Mouse (Mus musculus) C2C12 (cell line): ENCODE results near the gene Midn. TPM values are rescaled to one million over a fixed set of nuclear protein-coding genes. Genes with fewer than 3 reads are reported as not detected.
A peak's percentile ranks its signal among the peaks of the same experiment; 100 is the strongest.

Experiments used
- H3K27me3 ChIP-seq: one replicate; pipeline ENCODE4 v1.6.1; 2011; ENCODE audit not compliant: control insufficient read depth, insufficient read depth, insufficient read length
- H3K36me3 ChIP-seq: one replicate; pipeline ENCODE4 v1.6.1; 2011; ENCODE audit not compliant: control insufficient read depth, insufficient read depth
- H3K4me3 ChIP-seq: one replicate; pipeline ENCODE4 v1.5.1; 2011; ENCODE audit warnings: mild to moderate bottlenecking, control low read depth; ENCODE audit not compliant: poor library complexity, insufficient read depth, severe bottlenecking
- H3K79me2 ChIP-seq: one replicate; pipeline ENCODE4 v1.6.1; 2011; ENCODE audit not compliant: control insufficient read depth, insufficient read depth
- H3K79me3 ChIP-seq: one replicate; pipeline ENCODE4 v1.6.1; 2011; ENCODE audit warnings: low read depth, control low read depth
- H3ac ChIP-seq: one replicate; pipeline ENCODE3; 2011; ENCODE audit warnings: low read depth; ENCODE audit not compliant: control insufficient read depth, insufficient read length
- CEBPB ChIP-seq: IDR thresholded peaks from one replicate; pipeline ENCODE4 v1.6.1; 2011; ENCODE audit warnings: low read depth, mild to moderate bottlenecking, control low read depth, moderate library complexity
- CTCF ChIP-seq: IDR thresholded peaks from one replicate; pipeline ENCODE4 v1.5.1; 2011; ENCODE audit not compliant: control insufficient read depth, insufficient read depth, insufficient read length
- FOSL1 ChIP-seq: IDR thresholded peaks from one replicate; pipeline ENCODE4 v1.8.0; 2011; ENCODE audit warnings: mild to moderate bottlenecking, low read length; ENCODE audit not compliant: poor library complexity, insufficient read depth, severe bottlenecking
- MAX ChIP-seq: IDR thresholded peaks from one replicate; pipeline ENCODE4 v1.6.1; 2011; ENCODE audit warnings: mild to moderate bottlenecking, control low read depth
- MYOD1 ChIP-seq: IDR thresholded peaks from one replicate; pipeline ENCODE4 v1.6.1; 2011; ENCODE audit warnings: low read depth; ENCODE audit not compliant: control insufficient read depth, insufficient read length
- MYOG ChIP-seq: IDR thresholded peaks from one replicate; pipeline ENCODE4 v1.6.1; 2011; ENCODE audit not compliant: control insufficient read depth, insufficient read length; ENCODE audit errors: extremely low read depth
- USF1 ChIP-seq: IDR thresholded peaks from one replicate; pipeline ENCODE4 v1.6.1; 2011; ENCODE audit warnings: low read depth, mild to moderate bottlenecking, control low read depth, moderate library complexity
- polyA plus RNA-seq: library from polyadenylated mRNA; unstranded; fragments of >200 nt; fragmentation: generic; extraction: Trizol; gene quantifications from one replicate; pipeline ENCODE4 v1.2.1, GENCODE M21; 2012; ENCODE audit warnings: missing spikeins

Gene Midn
- polyA plus RNA-seq, 1 experiment: 77.5 TPM

DNA sequence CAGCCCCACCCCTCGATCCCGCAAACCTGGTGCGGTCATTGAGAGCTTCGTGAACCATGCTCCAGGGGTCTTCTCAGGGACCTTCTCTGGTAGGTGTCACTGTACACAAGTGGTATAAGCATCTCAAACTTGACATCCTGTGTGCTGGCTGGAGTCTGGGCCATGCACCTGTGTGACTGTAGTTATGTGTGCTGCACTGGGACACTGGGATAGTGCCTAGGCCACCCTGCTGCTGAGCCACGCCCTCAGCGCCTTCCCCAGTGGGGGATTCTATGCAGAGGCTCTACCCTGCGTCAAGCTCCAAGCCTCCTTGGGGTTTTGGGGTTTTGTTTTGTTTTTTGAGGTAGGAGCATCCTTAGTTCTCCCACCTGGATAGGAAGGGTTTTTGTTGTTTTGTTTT lies 6.3 kb downstream of the Midn start:
- TF ChIP-seq MYOD1 (no peak), MAX (no peak), CTCF (no peak), MYOG (no peak), USF1 (no peak), CEBPB (no peak), FOSL1 (no peak)
- no peak overlapping the region for H3ac ChIP-seq
- H3K27me3 ChIP-seq: no peaks in the 10 kb centered on the region
- H3K36me3 ChIP-seq: peaks cover 89% of the 10 kb centered on the region
- H3K79me3 ChIP-seq: peaks cover 68% of the 10 kb centered on the region
- H3K79me2 ChIP-seq: peaks cover 82% of the 10 kb centered on the region
- no peak overlapping the region for H3K4me3 ChIP-seq

DNA sequence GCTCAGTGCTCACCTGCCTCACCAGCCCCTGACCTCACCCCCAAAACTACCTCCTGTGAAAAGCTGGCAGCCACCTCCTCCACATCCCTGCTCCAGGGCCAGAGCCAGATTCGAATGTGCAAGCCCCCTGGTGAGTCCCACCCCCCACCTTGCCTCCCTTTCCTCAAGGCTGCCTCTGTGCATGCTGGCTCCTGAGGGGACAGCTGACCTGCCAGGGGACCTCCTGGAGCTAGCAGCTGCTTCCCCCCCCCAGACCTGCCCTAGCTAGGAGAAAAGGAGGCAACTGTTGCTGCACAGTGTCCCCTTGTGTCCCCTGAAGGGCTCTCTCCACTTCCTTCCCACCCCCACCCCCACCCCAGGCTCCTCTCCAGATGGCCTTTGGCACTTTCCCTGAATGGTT lies 7.2 kb downstream of the Midn start:
- TF ChIP-seq MYOG: no peak
- TF ChIP-seq MAX: no peak
- TF ChIP-seq CTCF: no peak
- no peak for TF ChIP-seq USF1
- Histone ChIP-seq H3K79me2 (peaks cover 73% of the 10 kb centered on the region), H3ac (peak overlapping the region; percentile 30), H3K36me3 (peaks cover 82% of the 10 kb centered on the region), H3K4me3 (no peak overlapping the region), H3K79me3 (peaks cover 61% of the 10 kb centered on the region), H3K27me3 (no peaks in the 10 kb centered on the region)

DNA sequence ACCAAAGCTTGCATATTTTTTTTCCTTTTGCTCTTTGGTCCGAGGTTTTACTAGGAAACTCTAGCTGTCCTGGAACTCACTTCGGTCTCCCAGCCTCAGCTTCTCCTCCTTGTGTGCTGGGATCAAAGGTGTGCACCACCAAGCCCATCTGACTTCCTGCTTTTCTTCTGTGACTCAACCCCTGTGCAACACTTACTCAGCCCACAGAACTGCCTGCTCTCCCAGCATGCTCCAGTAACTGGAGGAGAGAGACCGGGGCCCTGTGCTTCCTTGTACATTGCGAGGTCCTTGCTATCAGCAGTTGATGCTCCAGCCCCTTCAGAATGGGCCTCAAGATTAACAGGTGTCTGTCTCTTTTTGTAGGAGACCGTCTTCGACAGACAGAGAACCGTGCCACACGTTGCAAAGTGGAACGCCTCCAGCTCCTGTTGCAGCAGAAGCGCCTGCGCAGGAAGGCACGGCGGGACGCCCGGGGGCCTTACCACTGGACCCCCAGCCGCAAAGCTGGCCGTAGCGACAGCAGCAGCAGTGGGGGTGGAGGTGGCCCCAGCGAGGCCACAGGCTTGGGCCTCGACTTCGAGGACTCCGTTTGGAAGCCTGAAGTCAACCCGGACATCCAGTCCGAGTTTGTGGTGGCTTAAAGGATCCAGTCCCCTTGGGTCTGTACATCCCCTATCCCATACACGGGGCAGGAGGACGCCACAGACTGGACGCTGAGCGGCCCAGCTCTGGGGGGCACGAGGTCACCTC lies 8.1 kb downstream of the Midn start:
- Histone ChIP-seq H3K79me3 (peaks cover 52% of the 10 kb centered on the region), H3K79me2 (peaks cover 64% of the 10 kb centered on the region), H3K36me3 (peaks cover 73% of the 10 kb centered on the region), H3K27me3 (no peaks in the 10 kb centered on the region), H3ac (peak overlapping the region; percentile 19), H3K4me3 (no peak overlapping the region)
- TF ChIP-seq MYOG (no peak), MAX (no peak), MYOD1 (no peak), CEBPB (no peak), FOSL1 (no peak), CTCF (no peak), USF1 (no peak)

DNA sequence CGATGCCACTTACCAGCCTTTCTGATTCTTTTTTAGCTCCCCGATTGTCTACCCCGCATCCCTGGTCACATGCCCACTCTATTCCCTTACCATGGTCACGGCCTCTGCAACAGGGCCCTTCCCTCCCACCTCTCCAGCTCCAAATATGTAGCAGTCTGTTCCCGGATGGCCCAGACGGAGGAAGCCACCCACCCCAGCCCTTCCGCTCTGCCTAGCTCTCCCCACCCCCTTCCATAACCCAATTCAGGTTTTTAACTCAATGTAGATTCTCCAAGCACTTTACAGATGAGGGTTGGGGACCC lies 8.6 kb downstream of the Midn start:
- H3K36me3 ChIP-seq: peaks cover 68% of the 10 kb centered on the region

DNA sequence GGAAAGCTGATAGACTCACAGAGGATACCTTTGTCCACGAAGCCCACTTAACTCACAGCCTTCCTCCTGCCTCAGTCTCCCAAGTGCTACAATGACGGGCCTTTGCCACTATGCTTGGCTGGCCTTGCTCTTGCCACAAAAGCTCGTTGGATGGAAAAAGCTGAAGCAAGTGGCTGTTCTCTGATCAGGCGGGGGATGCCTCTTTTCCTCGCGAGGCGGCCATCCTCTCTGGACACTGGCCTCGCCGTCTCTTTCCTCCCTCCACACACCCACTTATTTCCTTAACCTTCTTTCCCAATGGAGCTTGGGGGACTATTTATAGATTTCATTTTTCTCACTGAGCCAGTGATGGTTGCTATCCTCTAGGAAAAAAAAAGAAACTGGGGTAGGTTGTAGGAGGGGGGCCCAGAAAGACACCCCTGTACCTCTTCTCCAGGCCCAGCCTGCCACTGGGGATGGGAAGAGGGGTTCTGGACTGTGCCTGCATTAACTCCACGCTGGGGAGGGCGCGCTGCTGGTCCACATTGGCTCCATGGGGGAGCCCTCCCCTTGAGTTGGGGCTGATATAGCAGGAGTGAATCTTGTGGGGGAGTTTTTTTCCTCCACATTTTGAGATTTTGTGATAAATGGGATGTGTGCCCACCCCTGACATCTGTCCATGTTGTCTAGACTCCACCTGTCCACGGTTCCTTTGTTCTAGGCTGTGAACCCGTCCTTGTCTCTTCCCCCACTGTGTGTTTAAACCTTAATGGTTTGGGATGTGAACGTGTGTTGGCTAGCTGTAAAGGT lies 9.3 kb downstream of the Midn start:
- Histone ChIP-seq H3K79me2 (peaks cover 52% of the 10 kb centered on the region), H3K27me3 (no peaks in the 10 kb centered on the region), H3K4me3 (no peak overlapping the region), H3K79me3 (peaks cover 40% of the 10 kb centered on the region), H3K36me3 (peaks cover 62% of the 10 kb centered on the region), H3ac (no peak overlapping the region)
- no peak for TF ChIP-seq MYOG
- no peak for TF ChIP-seq FOSL1
- TF ChIP-seq CTCF: no peak
- no peak for TF ChIP-seq MAX
- TF ChIP-seq CEBPB: no peak
- TF ChIP-seq MYOD1: no peak

More for the DNA sequence above, 8.6 kb downstream of the Midn start:
- peak; percentile 3 for TF ChIP-seq USF1
- no peak for TF ChIP-seq MYOD1
- no peak overlapping the region for H3K4me3 ChIP-seq
- no peak overlapping the region for H3ac ChIP-seq
- H3K79me3 ChIP-seq: peaks cover 47% of the 10 kb centered on the region
- peaks cover 59% of the 10 kb centered on the region for H3K79me2 ChIP-seq
- H3K27me3 ChIP-seq: no peaks in the 10 kb centered on the region
